Mouse (Mus musculus): Measurements from ENCODE around the gene Pam16.
"Not testable (repeated sequence)": the region's sequence is repeated elsewhere in the genome, so short reads cannot be mapped to it uniquely, and the experiment has no call there.

Pam16 gene

GRCm38 (mm10) chr16:4592909-4593875 lies 31.6 kb downstream of the Pam16 start:
- DNase-seq (ENCODE audit: low spot score in 2 of 2), result no peak

- no peak for DNase-seq (ENCODE audit: low spot score in 2 of 2)
Observed at GRCm38 (mm10) chr16:4590236-4590635, 34.6 kb downstream of the Pam16 start.

- DNase-seq (ENCODE audit: low spot score in 2 of 2), result no peak
Observed at GRCm38 (mm10) chr16:4587516-4588210, 37.1 kb downstream of the Pam16 start.

GRCm38 (mm10) chr16:4586531-4587123 lies 38.2 kb downstream of the Pam16 start:
- peak; percentile 81 to 86 for DNase-seq (ENCODE audit: low spot score in 2 of 2)

GRCm38 (mm10) chr16:4585642-4586530 lies 38.9 kb downstream of the Pam16 start:
- DNase-seq (ENCODE audit: low spot score in 2 of 2), result no peak

GRCm38 (mm10) chr16:4584438-4584837 lies 40.4 kb downstream of the Pam16 start:
- DNase-seq (ENCODE audit: low spot score in 2 of 2), result no peak

- DNase-seq (ENCODE audit: low spot score in 2 of 2), result no peak
Observed at GRCm38 (mm10) chr16:4583807-4584206, 41.0 kb downstream of the Pam16 start.

GRCm38 (mm10) chr16:4581179-4581578 lies 43.6 kb downstream of the Pam16 start:
- DNase-seq (ENCODE audit: low spot score in 2 of 2), result not testable (repeated sequence)

- no peak for DNase-seq (ENCODE audit: low spot score in 2 of 2)
Observed at GRCm38 (mm10) chr16:4578630-4579029, 46.2 kb downstream of the Pam16 start.

- no peak for DNase-seq (ENCODE audit: low spot score in 2 of 2)
Observed at GRCm38 (mm10) chr16:4576873-4577272, 47.9 kb downstream of the Pam16 start.

- no peak for DNase-seq (ENCODE audit: low spot score in 2 of 2)
Observed at GRCm38 (mm10) chr16:4576038-4576437, 48.8 kb downstream of the Pam16 start.

- no peak for DNase-seq (ENCODE audit: low spot score in 2 of 2)
Observed at GRCm38 (mm10) chr16:4570737-4571136, 54.1 kb downstream of the Pam16 start.

GRCm38 (mm10) chr16:4567912-4568311 lies 56.9 kb downstream of the Pam16 start:
- peak; percentile 20 to 39 for DNase-seq (ENCODE audit: low spot score in 2 of 2)
